Mouse (Mus musculus) gastrocnemius, adult 18-20 months (tissue): ENCODE results near the gene Crnn. TPM values are rescaled to one million over a fixed set of nuclear protein-coding genes. Genes with fewer than 3 reads are reported as not detected.

Source experiments
- DNase-seq: peaks from one replicate; pipeline ENCODE4 v3.0.0; 2021; ENCODE audit warnings: low spot score
- long read RNA-seq, 2 experiments: library from polyadenylated mRNA; stranded (forward); transcript quantifications; one replicate each; pipeline ENCODE4 v2.0.0; 2021
- total RNA-seq, 2 experiments: library from RNA; stranded (reverse); gene quantifications; 2 replicates each; pipeline ENCODE4 v1.2.3; 2021

Crnn gene
- total RNA-seq = not detected
- long read RNA-seq, experiment 1 = 0 reads
- long read RNA-seq, experiment 2 = 0 reads

DNA sequence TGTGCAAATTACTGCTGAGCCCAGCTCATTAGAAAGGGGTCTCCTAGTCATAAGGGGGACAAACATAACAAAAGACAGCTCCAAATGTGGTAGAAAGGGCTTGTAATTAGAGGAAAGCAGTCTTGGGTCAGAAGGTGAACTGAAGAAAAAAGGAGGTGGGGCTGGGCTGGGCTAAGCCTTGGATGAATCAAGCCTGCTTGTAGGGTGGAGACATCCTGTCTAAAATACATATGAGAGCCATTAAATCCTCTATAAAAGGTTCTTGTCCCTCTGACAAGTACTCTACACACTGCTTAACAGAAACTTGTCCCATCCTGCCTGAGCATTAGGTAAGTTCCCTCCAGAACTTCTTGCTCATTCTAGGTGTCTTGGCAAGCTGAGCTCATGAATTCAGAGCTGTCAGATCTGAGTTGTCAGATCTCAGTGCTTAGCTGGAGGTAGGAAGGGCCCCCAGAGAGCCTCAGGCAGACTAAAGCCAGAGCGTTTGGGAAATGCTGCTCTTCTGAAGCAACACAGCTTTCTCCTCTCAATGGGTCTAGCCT is at the start of gene Crnn:
Gene Crnn, plus strand, starts transcription at position 278 of the 542 bp plus-strand sequence.
- DNase-seq = no peak

DNA sequence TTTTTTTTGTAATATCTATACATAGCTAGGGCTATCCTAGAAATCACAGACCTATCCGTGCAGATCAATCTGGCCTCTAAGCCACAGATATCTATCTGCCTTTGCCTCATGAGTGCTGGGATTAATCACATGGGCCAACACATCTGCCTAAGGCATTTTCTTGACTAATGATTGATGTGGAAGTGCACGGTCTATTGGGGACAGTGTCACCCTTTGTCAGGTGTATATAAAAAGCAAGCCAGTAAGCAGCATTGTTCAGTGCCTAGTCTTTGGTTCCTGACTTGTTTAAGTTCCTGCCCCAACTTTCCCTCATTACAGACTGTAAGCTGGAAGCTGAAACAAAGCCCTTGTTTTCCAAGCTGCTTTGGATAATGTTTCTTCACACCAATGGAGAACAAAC is 48.1 kb upstream of the Crnn start:
- no peak for DNase-seq

DNA sequence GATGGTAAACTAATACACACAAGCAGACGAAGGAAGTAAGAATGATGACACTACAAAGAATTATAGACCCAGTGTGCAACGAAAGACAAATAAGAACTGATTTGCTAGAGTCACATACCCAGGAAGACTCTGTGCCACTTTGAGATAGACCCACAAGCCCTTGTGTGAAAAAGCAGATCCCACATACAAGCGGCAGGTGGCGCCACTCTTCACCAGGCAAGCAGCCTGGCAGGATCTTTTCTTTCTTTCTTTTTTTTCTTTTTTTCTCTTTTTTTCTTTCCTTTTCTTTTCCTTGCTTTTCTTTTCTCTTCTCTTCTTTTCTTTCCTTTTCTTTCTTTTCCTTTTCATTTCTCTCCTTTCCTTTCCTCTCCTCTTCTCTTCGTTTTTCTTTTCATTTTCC is 32.9 kb upstream of the Crnn start:
- no peak for DNase-seq

DNA sequence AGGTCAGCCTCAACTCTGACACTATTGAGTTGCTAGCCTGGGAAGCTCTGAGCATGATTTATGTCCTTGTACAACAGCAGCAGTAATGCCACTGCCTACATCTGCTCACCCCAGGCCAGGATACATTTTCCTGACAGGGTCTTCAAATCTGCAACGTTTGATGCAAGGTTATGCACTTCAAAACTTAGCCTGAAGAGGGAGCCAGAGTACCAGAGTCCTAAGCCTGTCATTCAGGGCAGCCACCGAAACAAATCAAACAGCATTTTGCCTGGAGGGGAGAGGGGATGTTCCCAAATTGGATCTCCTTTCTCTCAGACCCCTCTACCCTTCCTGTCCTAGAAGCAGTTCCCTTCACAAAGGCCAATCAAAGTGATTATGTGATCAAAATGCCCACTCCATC is 30.1 kb upstream of the Crnn start:
- no peak for DNase-seq

DNA sequence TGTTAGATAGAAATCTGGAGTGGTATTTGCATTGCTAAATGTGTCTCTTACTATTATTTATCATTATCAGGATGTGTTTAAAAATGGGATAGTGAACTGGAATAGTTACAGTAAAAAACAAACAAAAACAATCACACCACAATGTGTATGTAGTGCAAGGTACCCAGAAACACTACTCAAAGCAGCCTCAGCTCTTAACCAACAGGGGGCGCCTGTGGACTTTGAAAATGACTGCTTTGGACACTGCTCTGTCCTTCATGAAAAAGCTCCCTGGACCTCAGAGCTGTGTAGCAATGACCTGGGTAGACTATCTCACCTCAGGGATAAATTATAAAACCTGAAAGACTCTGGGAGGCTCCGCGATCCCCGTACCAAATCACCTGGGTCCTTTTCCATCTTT is 25.5 kb upstream of the Crnn start:
- no peak for DNase-seq

DNA sequence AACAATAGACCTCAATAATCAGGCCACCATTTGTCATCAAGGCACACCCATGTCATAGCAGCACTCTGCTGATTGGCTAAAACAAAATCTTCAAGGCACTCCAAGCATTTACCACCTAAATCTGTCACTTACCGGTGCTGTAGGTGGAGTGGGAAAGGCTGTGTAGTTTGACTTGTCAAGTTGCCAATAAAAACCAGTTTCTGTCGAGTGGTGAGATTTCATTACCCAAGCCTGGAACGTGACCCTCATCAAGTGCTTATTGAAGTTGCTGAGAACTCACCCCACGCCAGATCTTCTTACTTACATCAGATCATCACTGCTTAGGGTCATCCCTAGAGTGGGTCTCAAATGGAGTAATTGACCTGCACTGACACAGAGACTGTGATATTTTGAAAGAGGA is 16.5 kb upstream of the Crnn start:
- DNase-seq = no peak

DNA sequence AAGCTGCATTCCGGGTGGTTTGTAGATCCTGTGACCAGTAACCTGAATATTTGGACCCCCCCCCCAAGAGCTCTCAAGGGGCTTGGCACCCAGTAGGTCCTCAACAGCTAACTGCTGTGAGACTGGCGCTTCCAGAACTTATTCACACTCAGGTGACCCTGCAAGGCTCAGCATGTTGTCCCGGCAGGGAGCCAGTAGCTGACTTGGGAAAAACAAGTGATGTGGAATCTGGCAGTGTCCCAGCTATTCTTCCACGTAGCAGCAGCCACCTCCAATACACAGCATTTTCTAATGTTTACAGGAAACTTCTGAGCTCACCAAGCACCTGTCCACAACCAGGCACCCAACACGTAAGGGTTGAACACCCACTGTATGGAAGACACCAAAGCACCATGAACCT is 15.5 kb upstream of the Crnn start:
- DNase-seq = no peak

DNA sequence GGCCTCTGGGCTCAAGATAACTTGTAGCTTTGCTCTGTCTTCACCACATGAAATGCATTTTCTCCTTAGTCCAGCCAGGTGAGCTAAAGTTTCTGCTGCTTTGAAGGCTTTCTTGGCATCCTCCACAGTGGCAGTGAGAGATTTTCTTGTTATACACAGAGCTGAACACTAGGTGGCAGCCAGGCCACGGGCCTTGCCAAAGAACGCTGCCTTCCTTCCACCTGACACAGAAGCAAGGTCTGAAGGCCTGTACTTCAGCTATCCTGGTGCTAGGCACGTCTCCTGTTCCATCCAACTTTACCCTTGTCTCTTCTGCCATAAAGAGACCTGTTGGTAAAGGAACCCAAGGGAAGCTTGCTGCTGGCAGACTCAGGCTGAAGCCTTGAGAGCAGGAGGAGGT is 14.1 kb upstream of the Crnn start:
- peak; percentile 12 for DNase-seq

DNA sequence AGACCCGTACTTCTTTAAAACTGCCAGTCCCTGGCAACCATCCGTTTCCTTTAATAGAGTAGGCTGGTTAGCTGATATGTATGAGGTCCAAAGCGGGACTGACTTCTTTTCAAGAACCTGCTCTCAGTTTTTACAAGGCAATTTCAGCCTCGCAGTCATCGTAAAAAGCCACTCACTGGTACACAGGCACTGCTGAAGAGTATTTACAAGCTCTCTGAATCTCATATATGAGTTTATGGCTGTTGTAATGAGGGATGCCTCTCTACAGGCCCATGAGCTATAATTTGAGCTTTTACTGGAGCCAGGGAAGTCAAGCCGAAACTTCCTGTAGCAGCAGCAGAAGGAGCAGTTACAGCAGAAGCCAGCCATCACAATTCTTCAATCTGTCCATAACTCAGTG is 17.9 kb downstream of the Crnn start:
- DNase-seq = no peak

DNA sequence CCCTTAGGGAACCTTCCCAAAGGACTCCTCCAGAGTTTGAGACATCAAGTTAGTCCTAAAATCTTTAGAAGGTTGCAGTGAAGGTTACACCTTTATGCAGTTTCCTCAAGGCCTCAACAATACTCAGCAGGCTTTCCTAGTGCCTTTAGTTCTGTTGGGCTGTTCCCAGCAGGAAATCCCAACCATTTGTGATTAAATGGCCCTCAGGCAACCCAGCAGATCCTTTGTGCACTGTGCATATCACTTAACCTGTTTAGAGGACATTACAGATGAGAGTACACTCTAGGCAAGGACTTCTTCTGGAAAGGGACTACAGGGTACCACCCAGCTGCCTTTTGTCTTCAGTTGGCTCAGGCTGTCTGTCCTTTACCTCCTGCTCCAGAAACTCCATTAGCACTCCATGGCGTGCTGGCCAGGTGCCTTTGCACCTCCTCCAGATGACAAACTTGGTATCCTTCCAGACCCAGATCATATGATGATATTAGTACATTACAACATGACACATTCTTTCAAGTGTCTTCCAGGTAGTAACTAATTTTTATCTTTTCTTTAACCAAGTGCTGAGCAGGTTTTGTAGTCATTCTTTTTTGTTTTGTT is 18.5 kb downstream of the Crnn start:
- no peak for DNase-seq

DNA sequence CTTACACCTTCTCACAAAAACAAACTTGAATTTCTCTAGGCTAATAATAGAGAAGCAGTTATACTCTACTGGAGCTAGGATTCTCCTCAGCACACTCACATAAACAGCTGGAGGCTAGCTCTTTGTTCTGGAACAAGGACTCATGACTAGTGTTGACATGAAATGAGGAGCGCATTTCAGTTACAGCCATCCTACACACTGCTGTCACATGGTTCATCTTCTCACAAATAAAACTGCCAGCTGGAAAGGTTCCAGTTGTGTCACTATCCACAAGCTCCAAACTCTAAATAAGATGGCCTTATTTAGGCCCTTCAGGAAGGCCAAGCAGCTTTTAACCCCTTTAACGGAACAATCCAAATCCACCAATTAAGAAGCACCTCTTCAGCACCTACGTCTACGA is 36.3 kb downstream of the Crnn start:
- DNase-seq = no peak

DNA sequence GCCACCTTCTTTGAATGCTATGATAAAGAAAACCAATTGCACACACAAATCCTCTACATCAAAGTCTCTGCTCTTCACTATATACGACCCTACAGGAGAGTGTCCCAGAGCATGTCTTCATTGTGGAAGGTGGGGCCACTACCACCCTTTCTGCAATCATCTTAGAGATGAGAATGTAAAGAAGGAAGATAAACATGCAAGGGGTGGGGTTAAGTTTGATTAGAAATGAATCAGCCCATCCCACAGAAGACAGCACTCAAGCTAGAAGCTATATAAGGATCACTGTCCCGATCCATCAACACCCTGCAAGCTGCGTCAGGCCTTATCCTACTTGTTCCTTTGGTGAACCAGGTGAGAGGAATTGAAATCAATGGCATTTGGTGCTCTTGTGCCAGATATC is 52.4 kb downstream of the Crnn start, which contains the start of gene Flg2:
Gene Flg2, plus strand, starts transcription at position 301 of the 400 bp plus-strand sequence.
- DNase-seq = no peak

Other genes with a start within 250 kb of the Crnn start
- gene Lce3a, start 218.6 kb upstream of the Crnn start, total RNA-seq = not detected
- not detected for gene Lce3b, start 211.8 kb upstream of the Crnn start, total RNA-seq
- not detected for gene Lce3c, start 200.3 kb upstream of the Crnn start, total RNA-seq
- not detected for gene Lce3d, start 187.4 kb upstream of the Crnn start, total RNA-seq
- not detected for gene Lce3e, start 177.7 kb upstream of the Crnn start, total RNA-seq
- gene Lce3f, start 152.6 kb upstream of the Crnn start, total RNA-seq = not detected
- gene Crct1, start 129.1 kb upstream of the Crnn start, total RNA-seq = not detected
- not detected for gene Lce1m, start 125.7 kb upstream of the Crnn start, total RNA-seq
- not detected for gene Gm4858, start 76.0 kb upstream of the Crnn start, total RNA-seq
- not detected for gene Flg2, start 52.5 kb downstream of the Crnn start, total RNA-seq
- gene Flg, start 128.7 kb downstream of the Crnn start, total RNA-seq = not detected
- gene Hrnr, start 175.0 kb downstream of the Crnn start, total RNA-seq = not detected
- not detected for gene Rptn, start 248.9 kb downstream of the Crnn start, total RNA-seq